Mouse (Mus musculus): ENCODE results near the gene Tvp23a. TPM values are rescaled to one million over a fixed set of nuclear protein-coding genes. Genes with fewer than 3 reads are reported as not detected.
A peak's percentile ranks its signal among the peaks of the same experiment; 100 is the strongest.

The Tvp23a gene
- polyA plus RNA-seq, 1 experiment from 2014 or later: 35.5 TPM

DNA sequence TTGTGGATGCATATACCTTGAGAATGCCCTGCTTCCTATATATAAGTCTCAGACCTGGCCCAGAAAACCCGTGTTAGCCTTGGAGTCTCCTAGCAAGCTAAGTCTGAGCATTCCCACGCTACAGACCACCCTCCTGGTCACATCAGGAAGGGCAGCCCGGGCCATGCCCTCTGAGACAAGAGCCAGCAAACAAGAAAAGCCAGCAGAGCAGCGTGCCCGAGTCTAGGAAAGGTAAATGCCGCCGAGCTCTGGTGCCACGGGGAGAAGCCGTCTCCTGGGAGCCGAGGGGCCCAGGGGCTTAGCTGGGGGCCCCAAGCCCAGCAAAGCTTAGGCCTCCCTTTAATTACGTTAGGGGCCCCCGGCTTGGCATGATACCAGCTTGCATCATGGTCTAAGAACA, 61.9 kb downstream of the Tvp23a start:
- Histone ChIP-seq H3K27ac (replicated peaks) (no peak overlapping the region), H3K4me3 (no peak overlapping the region), H3K36me3 (no peaks in the 10 kb centered on the region), H3K4me2 (replicated peaks) (no peak overlapping the region), H3K4me1 (no peaks in the 10 kb centered on the region), H3K27me3 (no peaks in the 10 kb centered on the region), H3K9ac (replicated peaks) (no peak overlapping the region), H3K9me3 (no peaks in the 10 kb centered on the region)
- WGBS: 73% methylated on average over 12 of the region's 12 CpGs
- ATAC-seq (ENCODE audit: low FRiP score, low read depth): no peak

DNA sequence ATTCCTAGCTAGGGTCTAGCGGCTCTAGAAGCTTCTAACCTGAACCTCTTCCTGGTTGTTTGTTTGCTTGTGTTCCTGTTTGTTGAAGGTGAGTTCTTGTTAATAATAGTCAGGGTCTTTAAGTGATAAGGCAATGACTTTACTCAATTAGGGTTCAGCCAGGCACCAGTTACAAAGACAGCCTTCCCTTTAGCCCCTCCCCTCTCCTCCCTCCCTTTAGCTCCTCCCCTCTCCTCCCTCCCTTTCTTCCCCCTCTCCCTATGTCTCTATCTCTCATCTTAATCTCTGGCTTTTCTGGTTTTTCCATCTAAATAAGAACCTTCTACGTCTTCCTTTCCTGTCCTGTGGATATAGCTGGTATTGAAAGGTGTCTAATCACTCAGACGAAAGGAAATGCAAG, 62.6 kb downstream of the Tvp23a start:
- no peak overlapping the region for H3K4me3 ChIP-seq
- no peaks in the 10 kb centered on the region for H3K36me3 ChIP-seq
- WGBS: 67% methylated on average over 3 of the region's 3 CpGs
- no peaks in the 10 kb centered on the region for H3K4me1 ChIP-seq
- no peak for ATAC-seq (ENCODE audit: low FRiP score, low read depth)
- no peaks in the 10 kb centered on the region for H3K9me3 ChIP-seq
- H3K27me3 ChIP-seq: no peaks in the 10 kb centered on the region
- no peak overlapping the region for H3K27ac ChIP-seq (replicated peaks)
- H3K9ac ChIP-seq (replicated peaks): no peak overlapping the region
- H3K4me2 ChIP-seq (replicated peaks): no peak overlapping the region

DNA sequence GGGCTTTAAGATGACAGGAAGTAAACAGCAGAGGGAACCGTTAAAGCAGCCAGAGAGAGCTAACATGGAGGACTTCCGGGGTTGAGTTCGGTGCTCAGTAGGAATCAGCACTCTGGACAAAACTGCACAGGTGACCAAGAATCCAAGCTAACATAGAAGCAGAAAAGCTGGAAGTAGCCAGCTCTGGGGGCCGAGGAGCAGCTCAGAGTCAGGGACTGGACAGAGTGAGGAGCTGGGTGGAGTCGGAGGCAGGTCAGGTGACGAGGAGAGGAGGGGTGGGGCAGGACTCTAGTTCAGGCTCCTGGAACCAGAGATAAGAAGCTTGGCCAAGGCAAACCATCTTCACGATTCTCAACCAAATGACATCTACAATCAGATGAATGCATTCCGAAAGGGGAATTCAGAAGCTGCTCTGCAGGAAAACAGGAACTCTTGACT, 63.1 kb downstream of the Tvp23a start:
- H3K4me1 ChIP-seq: no peaks in the 10 kb centered on the region
- WGBS: 32% methylated on average over 8 of the region's 8 CpGs
- H3K4me2 ChIP-seq (replicated peaks): 0 out of 2 replicates have a peak overlapping the region, but pooled peaks have one; percentile 23
- H3K9me3 ChIP-seq: no peaks in the 10 kb centered on the region
- H3K4me3 ChIP-seq: no peak overlapping the region
- ATAC-seq (ENCODE audit: low FRiP score, low read depth): no peak
- no peak overlapping the region for H3K27ac ChIP-seq (replicated peaks)
- H3K27me3 ChIP-seq: no peaks in the 10 kb centered on the region
- no peak overlapping the region for H3K9ac ChIP-seq (replicated peaks)
- no peaks in the 10 kb centered on the region for H3K36me3 ChIP-seq

DNA sequence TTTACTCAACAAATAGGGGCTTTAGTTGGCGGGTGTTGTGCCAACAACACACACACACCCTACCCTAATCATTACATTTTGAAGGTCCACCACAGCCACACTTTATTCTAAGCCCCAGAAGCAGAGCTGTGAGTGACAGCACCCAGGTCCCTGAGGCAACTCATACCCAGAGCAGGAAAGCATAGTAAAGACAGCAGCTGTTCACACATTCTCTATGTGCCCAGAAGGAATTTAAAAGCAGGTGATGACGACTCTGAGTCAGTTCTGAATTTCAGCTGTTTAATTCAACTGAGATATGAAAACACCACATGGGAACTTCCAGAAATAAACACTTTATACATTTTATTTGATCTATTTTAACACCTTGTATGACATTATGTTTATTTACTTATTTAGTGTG, 67.6 kb downstream of the Tvp23a start:
- Histone ChIP-seq H3K9ac (replicated peaks) (no peak overlapping the region), H3K4me3 (no peak overlapping the region), H3K4me1 (peaks cover 4% of the 10 kb centered on the region), H3K9me3 (no peaks in the 10 kb centered on the region), H3K27ac (replicated peaks) (no peak overlapping the region), H3K4me2 (replicated peaks) (no peak overlapping the region), H3K27me3 (no peaks in the 10 kb centered on the region), H3K36me3 (no peaks in the 10 kb centered on the region)
- ATAC-seq (ENCODE audit: low FRiP score, low read depth): no peak
- 66% methylated on average over 2 of the region's 2 CpGs for WGBS

DNA sequence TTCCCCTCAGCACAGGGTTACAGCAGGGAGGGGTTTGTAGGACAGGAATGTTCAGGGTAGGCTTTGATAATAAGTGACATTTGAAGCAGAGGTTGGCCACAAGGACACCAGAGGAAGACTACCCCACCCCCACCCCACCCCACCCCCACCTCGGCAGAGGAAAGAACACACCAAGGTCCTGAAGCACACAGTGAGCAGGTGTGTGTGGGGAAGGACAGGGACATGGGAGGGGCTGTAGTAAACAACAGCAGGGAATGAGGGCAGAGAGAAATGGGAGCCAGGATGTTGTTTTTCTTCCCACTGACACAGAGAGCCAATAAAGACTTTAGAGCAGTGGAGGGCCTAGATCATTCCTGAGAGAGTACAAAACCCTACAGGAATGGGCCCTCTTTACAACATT, 69.9 kb downstream of the Tvp23a start:
- no peaks in the 10 kb centered on the region for H3K9me3 ChIP-seq
- no peak overlapping the region for H3K27ac ChIP-seq (replicated peaks)
- H3K4me3 ChIP-seq: no peak overlapping the region
- 89% methylated on average over 1 of the region's 1 CpGs for WGBS
- no peaks in the 10 kb centered on the region for H3K36me3 ChIP-seq
- ATAC-seq (ENCODE audit: low FRiP score, low read depth): no peak
- H3K9ac ChIP-seq (replicated peaks): no peak overlapping the region
- H3K27me3 ChIP-seq: no peaks in the 10 kb centered on the region
- H3K4me1 ChIP-seq: peaks cover 8% of the 10 kb centered on the region
- no peak overlapping the region for H3K4me2 ChIP-seq (replicated peaks)

DNA sequence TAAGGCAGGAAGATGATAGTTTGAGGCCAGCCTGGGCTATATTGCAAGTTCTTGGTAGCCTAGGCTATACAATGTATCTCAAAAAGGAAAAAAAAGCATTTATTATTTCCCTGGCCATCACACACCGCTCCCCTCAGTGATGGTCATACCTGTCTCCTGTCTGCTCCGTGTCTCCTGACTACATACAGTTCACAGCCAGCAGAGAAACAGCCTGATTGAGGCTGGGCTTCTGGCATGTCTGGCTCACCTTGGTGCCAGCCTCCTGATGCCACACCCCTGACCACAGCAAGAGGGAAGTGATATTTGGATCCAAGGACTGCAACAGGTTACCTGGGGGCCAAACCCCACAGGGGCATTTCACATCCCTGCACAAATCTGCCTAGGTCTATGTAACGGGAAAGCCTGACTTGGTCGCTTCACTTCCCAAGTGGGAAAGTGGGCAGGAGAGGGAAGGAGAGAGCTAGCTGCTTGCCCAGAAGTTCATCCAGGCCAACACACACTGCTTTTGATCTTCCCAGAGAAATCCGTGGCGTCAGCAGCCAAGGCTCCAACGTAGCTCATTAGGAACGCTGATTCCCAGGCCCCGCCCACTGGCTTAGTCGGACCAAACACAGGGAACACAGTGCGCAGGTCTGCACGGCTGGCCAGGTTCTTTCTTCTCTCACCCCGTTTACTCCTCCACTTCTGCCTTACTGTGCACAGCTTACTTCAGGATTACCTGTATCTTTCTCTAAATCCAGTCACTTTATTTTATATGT, 72.7 kb downstream of the Tvp23a start:
- ATAC-seq (ENCODE audit: low FRiP score, low read depth): peak; percentile 74
- Histone ChIP-seq H3K4me1 (peaks cover 14% of the 10 kb centered on the region), H3K36me3 (no peaks in the 10 kb centered on the region), H3K9me3 (no peaks in the 10 kb centered on the region), H3K4me3 (peak overlapping the region; percentile 18; the same call in 1 of the 2 replicates), H3K9ac (replicated peaks) (0 out of 2 replicates have a peak overlapping the region, but pooled peaks have one; percentile 28), H3K27ac (replicated peaks) (no peak overlapping the region), H3K4me2 (replicated peaks) (peak overlapping the region; percentile 53), H3K27me3 (no peaks in the 10 kb centered on the region)
- WGBS: 23% methylated on average over 13 of the region's 13 CpGs

DNA sequence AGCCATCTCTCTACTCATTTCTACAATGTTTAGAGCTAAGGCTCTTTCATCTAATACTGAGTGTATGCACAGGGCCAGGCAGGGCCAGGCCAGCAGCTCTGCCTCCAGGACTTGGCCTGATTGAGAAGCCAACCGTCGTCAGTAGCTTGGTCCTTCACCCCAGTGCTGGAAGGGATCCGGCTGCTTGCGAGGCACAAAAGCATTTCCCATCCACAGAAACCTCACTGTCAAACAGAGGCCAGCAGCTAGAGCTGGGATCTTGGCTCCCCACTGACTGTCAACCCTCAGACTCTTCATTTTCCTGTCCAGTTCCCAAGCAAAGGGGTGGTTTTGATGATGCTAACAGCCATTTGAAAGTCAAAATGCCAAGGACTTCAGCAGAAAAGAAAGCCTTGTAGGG, 74.8 kb downstream of the Tvp23a start:
- Histone ChIP-seq H3K9me3 (no peaks in the 10 kb centered on the region), H3K9ac (replicated peaks) (no peak overlapping the region), H3K4me1 (peaks cover 18% of the 10 kb centered on the region), H3K27me3 (no peaks in the 10 kb centered on the region), H3K27ac (replicated peaks) (no peak overlapping the region), H3K4me2 (replicated peaks) (no peak overlapping the region), H3K4me3 (no peak overlapping the region), H3K36me3 (no peaks in the 10 kb centered on the region)
- no peak for ATAC-seq (ENCODE audit: low FRiP score, low read depth)
- WGBS: 78% methylated on average over 4 of the region's 4 CpGs

Other genes starting within 250 kb of the Tvp23a start
- gene Emp2, start 133.4 kb downstream of the Tvp23a start, polyA plus RNA-seq (2016; fragmentation: Nextera tagmentation; extraction: Ambion mirVana): 2.9 and 4.4 TPM in 2 replicates
- 0.22 TPM in 1 of 2 replicates, not detected in the other for gene Tekt5, start 51.9 kb downstream of the Tvp23a start, polyA plus RNA-seq (2016; fragmentation: Nextera tagmentation; extraction: Ambion mirVana)
- gene Nubp1, start 35.4 kb downstream of the Tvp23a start, polyA plus RNA-seq (2016; fragmentation: Nextera tagmentation; extraction: Ambion mirVana): 53.4 and 61.7 TPM in 2 replicates
- gene Ciita, start 32.7 kb upstream of the Tvp23a start, polyA plus RNA-seq (2016; fragmentation: Nextera tagmentation; extraction: Ambion mirVana): 0.46 TPM in 2 replicates
- 25.6 and 26.2 TPM in 2 replicates for gene Dexi, start 95.7 kb upstream of the Tvp23a start, polyA plus RNA-seq (2016; fragmentation: Nextera tagmentation; extraction: Ambion mirVana)
- gene Clec16a, start 98.0 kb upstream of the Tvp23a start, polyA plus RNA-seq (2016; fragmentation: Nextera tagmentation; extraction: Ambion mirVana): 51.0 and 51.6 TPM in 2 replicates

Measured in midbrain, embryonic 12.5 days (tissue).